Mouse (Mus musculus): Measurements from ENCODE around the gene Neb. TPM values are rescaled to one million over a fixed set of nuclear protein-coding genes. Genes with fewer than 3 reads are reported as not detected.
"Not testable (repeated sequence)": the region's sequence is repeated elsewhere in the genome, so short reads cannot be mapped to it uniquely, and the experiment has no call there.

Gene Neb
- total RNA-seq, 4 experiments from 2014 or later, result 0.32 to 10.3 (median 2.4) TPM

GRCm38 (mm10) chr2:52177726-52178125 lies 200.5 kb downstream of the Neb start:
- no peak for DNase-seq

- no peak for DNase-seq
These were observed 201.1 kb downstream of the Neb start for GRCm38 (mm10) chr2:52177184-52177583.

- no peak for DNase-seq
These were observed 201.7 kb downstream of the Neb start for GRCm38 (mm10) chr2:52176537-52176936.

GRCm38 (mm10) chr2:52174951-52175350 lies 203.3 kb downstream of the Neb start:
- no peak for DNase-seq

GRCm38 (mm10) chr2:52169243-52170005 lies 208.8 kb downstream of the Neb start:
- no peak for DNase-seq

GRCm38 (mm10) chr2:52153064-52153463 lies 225.2 kb downstream of the Neb start:
- no peak for DNase-seq

- no peak for DNase-seq
These were observed 244.9 kb downstream of the Neb start for GRCm38 (mm10) chr2:52133351-52133750.

GRCm38 (mm10) chr2:52131370-52131769 lies 246.9 kb downstream of the Neb start:
- not testable (repeated sequence) for DNase-seq

- no peak for DNase-seq
These were observed 264.2 kb downstream of the Neb start for GRCm38 (mm10) chr2:52114086-52114485.

Small RNA genes within 50 kb of the gene (microRNA-seq; reads per million reads assigned to microRNA genes)
- 0 reads per million in 2 experiments for gene Gm22095

Other genes starting within 250 kb of the Neb start
- 10 to 100 TPM; 39.8 to 62.9 (median 49.8) TPM for gene Arl5a, start 46.4 kb upstream of the Neb start, total RNA-seq (2022)